Mouse (Mus musculus) midbrain, embryonic 13.5 days (tissue): Measurements from ENCODE around the gene Cd22. TPM values are rescaled to one million over a fixed set of nuclear protein-coding genes. Genes with fewer than 3 reads are reported as not detected.

Experiments used
- ATAC-seq: fragments of 200-750 bp; cut with Nextera tagmentation; 2 replicates; pipeline ENCODE4 v1.8.0; 2017; ENCODE audit warnings: mild to moderate bottlenecking, moderate TSS enrichment, moderate library complexity
- H3K27ac ChIP-seq: fragments of 300-500 bp; sonication (generic); 2 replicates; pipeline ENCODE4 v1.5.1; 2015; ENCODE audit warnings: inconsistent platforms, mild to moderate bottlenecking, moderate library complexity
- H3K27me3 ChIP-seq: fragments of 300-500 bp; sonication (generic); 2 replicates; pipeline ENCODE4 v1.6.1; 2015; ENCODE audit warnings: mild to moderate bottlenecking, inconsistent platforms
- H3K36me3 ChIP-seq: fragments of 300-500 bp; sonication (generic); 2 replicates; pipeline ENCODE4 v1.6.1; 2015; ENCODE audit warnings: mild to moderate bottlenecking, inconsistent platforms
- H3K4me1 ChIP-seq: fragments of 300-500 bp; sonication (generic); replicated peaks from 2 replicates; pipeline ENCODE4 v1.6.1; 2015; ENCODE audit warnings: inconsistent platforms
- H3K4me2 ChIP-seq: fragments of 300-500 bp; sonication (generic); replicated peaks from 2 replicates; pipeline ENCODE4 v1.6.1; 2015; ENCODE audit warnings: moderate library complexity, mild to moderate bottlenecking, inconsistent platforms
- H3K4me3 ChIP-seq: fragments of 300-500 bp; sonication (generic); replicated peaks from 2 replicates; pipeline ENCODE4 v1.5.1; 2015; ENCODE audit warnings: mild to moderate bottlenecking, inconsistent platforms
- H3K9ac ChIP-seq: fragments of 300-500 bp; sonication (generic); replicated peaks from 2 replicates; pipeline ENCODE4 v1.6.1; 2015; ENCODE audit warnings: mild to moderate bottlenecking, inconsistent platforms
- H3K9me3 ChIP-seq: fragments of 300-500 bp; sonication (generic); 2 replicates; pipeline ENCODE4 v1.6.1; 2016; ENCODE audit warnings: mild to moderate bottlenecking, inconsistent platforms
- WGBS: fragments of 180-500 bp; shearing (Covaris S2); methylation state at CpG from one replicate; pipeline ENCODE4 v1.1.7; 2015; 5-methylcytosine and 5-hydroxymethylcytosine counted together
- polyA plus RNA-seq: library from polyadenylated mRNA; unstranded; fragments of >200 nt; fragmentation: Nextera tagmentation; extraction: Ambion mirVana; gene quantifications from 2 replicates; pipeline ENCODE4 v1.2.1, GENCODE M21; 2015

Cd22 gene
- polyA plus RNA-seq, 1 experiment from 2014 or later, result not detected

DNA sequence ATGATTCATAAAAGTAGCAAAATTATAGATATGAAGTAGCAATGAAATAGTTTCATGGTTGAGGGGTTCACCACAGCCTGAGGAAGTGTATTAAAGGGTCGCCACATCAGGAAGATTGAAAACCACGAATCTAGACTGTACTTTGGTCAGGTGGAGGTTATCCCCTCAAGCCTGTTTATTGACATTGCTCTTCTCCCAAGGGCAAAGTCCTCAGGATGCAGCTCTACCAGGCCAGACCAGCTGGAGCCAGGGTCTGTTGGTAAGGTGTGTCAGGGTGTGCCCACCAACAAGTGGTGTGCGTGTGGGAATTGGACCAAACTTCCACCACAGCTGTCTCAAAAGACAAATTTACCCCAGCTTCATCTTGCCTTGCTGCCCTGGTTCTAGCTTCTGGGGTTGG is 15.1 kb upstream of the Cd22 start:
- ATAC-seq, result no peak

DNA sequence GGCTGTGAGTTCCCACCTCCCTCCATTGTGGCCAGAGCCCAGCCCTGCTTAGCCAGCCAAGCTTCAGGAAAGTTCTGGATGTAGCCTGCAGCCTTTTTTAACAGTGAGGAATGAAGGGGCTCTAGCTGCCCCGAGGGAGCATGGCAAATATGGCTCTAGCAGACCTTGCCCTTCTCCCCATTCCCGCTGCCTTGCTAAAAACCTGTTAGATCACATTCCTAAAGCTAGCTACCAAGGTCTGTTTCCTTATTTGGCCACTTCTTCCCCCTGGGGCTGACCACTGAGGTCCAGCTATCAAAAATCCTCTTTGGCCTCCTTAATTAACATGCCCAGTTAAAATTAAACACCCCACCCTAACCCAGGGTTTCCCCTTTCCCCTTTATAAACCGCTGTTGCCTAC is 12.4 kb upstream of the Cd22 start:
- H3K27me3 ChIP-seq, result no peaks in the 10 kb centered on the region
- H3K4me1 ChIP-seq, result no peaks in the 10 kb centered on the region
- H3K27ac ChIP-seq, result no peak overlapping the region
- H3K36me3 ChIP-seq, result no peaks in the 10 kb centered on the region
- WGBS, result 68% methylated on average over 3 of the region's 3 CpGs
- no peak overlapping the region for H3K4me2 ChIP-seq
- no peak overlapping the region for H3K4me3 ChIP-seq
- ATAC-seq, result no peak
- no peak overlapping the region for H3K9ac ChIP-seq
- no peaks in the 10 kb centered on the region for H3K9me3 ChIP-seq

More for the DNA sequence above, 15.1 kb upstream of the Cd22 start:
- Histone ChIP-seq H3K4me2 (no peak overlapping the region), H3K36me3 (no peaks in the 10 kb centered on the region), H3K4me3 (no peak overlapping the region), H3K27ac (no peak overlapping the region), H3K27me3 (no peaks in the 10 kb centered on the region), H3K4me1 (no peaks in the 10 kb centered on the region), H3K9ac (no peak overlapping the region), H3K9me3 (no peaks in the 10 kb centered on the region)
- WGBS, result 96% methylated on average over 3 of the region's 3 CpGs

DNA sequence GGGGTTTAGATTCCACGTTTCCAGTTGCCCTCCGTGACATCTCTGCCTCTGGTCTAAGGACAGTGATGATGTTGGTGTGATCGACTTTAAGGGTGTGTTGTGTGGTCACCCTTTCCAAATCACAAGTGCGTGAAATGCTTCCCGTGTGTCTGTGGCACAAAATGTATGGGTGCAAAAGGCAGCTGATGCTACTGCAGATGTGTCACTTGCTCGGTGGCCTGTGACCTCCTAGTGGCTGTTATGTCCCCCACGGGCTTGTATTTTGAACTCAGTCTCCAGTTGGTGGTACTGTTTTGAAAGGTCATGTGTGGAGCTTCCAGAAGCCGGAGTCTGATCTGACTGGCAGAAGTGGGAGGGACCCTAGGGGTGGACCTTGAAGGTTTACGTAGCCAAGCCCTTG is 11.6 kb upstream of the Cd22 start:
- WGBS, result 83% methylated on average over 9 of the region's 9 CpGs
- no peak overlapping the region for H3K9ac ChIP-seq

DNA sequence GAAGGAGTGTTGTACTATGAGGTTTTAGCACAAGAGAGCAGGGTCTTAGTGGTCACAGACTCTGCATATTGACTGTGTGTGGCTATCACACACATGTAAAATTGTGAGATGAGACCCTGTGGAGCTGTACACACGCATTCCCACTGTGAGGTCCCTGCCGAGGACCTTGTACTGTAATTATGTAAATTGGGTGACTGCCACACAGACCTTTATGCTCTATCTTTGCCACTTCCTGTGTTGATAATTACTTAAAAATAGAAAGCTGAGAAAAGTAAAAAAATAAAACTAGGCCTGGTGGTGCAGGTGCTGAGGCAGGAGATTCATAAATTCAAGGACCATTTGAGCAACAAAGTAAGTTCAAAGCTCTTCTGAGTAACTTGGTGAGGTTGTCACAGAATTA is 10.5 kb upstream of the Cd22 start:
- H3K9ac ChIP-seq, result no peak overlapping the region
- no peaks in the 10 kb centered on the region for H3K36me3 ChIP-seq
- H3K4me1 ChIP-seq, result no peaks in the 10 kb centered on the region
- H3K27ac ChIP-seq, result no peak overlapping the region
- ATAC-seq, result no peak
- no peak overlapping the region for H3K4me2 ChIP-seq
- 84% methylated on average over 2 of the region's 2 CpGs for WGBS
- no peaks in the 10 kb centered on the region for H3K27me3 ChIP-seq
- H3K9me3 ChIP-seq, result no peaks in the 10 kb centered on the region
- no peak overlapping the region for H3K4me3 ChIP-seq

More for the DNA sequence above, 11.6 kb upstream of the Cd22 start:
- Histone ChIP-seq H3K27ac (no peak overlapping the region), H3K27me3 (no peaks in the 10 kb centered on the region), H3K9me3 (no peaks in the 10 kb centered on the region), H3K36me3 (no peaks in the 10 kb centered on the region), H3K4me3 (no peak overlapping the region), H3K4me2 (no peak overlapping the region), H3K4me1 (no peaks in the 10 kb centered on the region)
- ATAC-seq, result no peak

DNA sequence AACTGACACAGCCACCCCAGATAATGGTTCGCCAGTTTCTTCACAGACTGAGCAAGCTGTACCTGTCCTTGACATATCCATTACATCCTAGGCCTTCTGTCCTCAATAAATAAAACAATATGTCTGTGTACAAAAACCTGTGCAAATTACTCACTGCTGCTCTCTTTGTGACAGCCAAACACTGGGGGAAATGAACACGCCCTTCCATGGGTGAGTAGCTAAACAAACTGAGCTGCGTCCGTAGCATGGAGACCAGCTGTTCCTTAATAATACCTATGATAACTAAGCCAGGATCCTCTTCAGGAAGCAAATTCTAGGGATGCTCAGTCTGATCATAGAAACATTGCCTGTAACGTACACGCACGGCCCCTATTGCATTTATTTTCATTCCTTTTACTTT is 8.6 kb upstream of the Cd22 start:
- no peak for ATAC-seq
- H3K27ac ChIP-seq, result no peak overlapping the region
- no peaks in the 10 kb centered on the region for H3K36me3 ChIP-seq
- no peaks in the 10 kb centered on the region for H3K9me3 ChIP-seq
- no peak overlapping the region for H3K4me2 ChIP-seq
- 77% methylated on average over 7 of the region's 7 CpGs for WGBS
- H3K4me3 ChIP-seq, result no peak overlapping the region
- no peaks in the 10 kb centered on the region for H3K4me1 ChIP-seq
- no peaks in the 10 kb centered on the region for H3K27me3 ChIP-seq
- no peak overlapping the region for H3K9ac ChIP-seq

DNA sequence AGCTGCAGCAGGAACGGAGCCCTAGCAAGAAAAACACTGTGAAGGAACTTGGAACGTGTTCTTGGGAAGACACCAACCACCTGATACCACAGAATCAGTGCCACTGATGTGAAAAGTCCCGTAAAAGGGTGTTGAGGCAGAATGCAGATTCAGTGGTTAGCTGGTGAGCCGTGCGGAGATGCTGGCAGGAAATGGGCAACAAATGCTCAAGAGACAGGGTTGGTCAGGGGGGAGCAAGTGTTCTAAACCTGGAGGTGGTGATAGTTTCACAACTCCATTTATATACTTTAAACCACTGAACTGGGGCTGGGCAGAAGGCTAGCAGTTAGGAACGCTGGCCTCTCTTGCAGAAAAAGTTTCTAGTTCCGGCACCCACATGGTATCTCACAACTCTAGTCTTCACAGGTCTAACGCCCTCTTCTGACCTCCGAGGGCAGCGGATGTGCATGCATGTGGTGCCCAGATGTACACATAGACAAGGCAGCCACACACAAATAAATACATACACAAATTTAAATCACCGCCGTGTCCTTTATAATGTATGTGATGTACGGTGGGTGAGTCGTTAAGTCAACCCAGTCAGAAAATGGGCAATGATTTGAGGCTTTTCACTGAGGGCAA is 7.5 kb upstream of the Cd22 start:
- H3K4me2 ChIP-seq, result no peak overlapping the region
- no peaks in the 10 kb centered on the region for H3K27me3 ChIP-seq
- H3K4me1 ChIP-seq, result no peaks in the 10 kb centered on the region
- no peak overlapping the region for H3K9ac ChIP-seq
- WGBS, result 89% methylated on average over 14 of the region's 14 CpGs
- no peaks in the 10 kb centered on the region for H3K9me3 ChIP-seq
- H3K4me3 ChIP-seq, result no peak overlapping the region
- ATAC-seq, result no peak
- H3K27ac ChIP-seq, result no peak overlapping the region
- H3K36me3 ChIP-seq, result no peaks in the 10 kb centered on the region

DNA sequence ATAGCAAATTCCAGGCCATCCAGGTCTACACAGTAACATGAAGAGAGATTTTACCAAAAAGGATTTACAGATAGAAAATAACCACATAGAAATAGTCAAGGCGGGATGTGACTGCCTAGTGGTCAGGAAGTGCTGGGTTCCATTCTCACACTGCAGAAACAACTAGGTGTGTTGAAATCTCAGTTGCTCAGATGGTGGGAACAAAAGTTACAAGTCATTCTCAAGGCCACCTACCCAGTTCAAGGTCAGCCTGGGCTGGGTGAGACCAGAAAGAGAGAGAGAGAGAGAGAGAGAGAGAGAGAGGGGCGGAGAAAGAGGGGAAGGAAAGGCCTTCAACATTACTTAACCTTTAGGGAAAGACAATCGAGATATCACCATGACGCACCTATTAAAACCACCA is 6.7 kb upstream of the Cd22 start:
- no peaks in the 10 kb centered on the region for H3K9me3 ChIP-seq
- no peak overlapping the region for H3K27ac ChIP-seq
- no peak for ATAC-seq
- 90% methylated on average over 4 of the region's 4 CpGs for WGBS
- no peak overlapping the region for H3K4me3 ChIP-seq
- no peak overlapping the region for H3K9ac ChIP-seq
- no peaks in the 10 kb centered on the region for H3K27me3 ChIP-seq
- no peaks in the 10 kb centered on the region for H3K36me3 ChIP-seq
- no peak overlapping the region for H3K4me2 ChIP-seq
- H3K4me1 ChIP-seq, result no peaks in the 10 kb centered on the region

DNA sequence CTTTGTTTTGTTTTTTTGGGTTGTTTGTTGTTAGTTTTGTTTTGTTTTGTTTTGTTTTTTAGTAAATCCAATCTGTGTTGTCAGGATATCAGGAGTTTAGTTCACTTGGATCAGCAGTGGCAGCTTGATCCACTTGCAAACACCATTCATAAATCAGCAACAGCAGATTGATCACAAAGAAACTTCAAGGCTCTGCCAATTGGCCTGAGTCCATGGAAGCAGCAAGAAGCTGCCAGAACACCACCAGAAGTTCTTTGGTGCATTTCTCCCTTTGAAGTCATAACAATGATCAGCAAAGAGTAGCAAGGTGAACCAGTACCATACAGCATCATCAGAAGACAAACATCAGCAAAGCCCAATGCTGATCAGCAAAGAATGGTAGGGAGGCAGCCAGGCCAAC is 3.9 kb upstream of the Cd22 start:
- Histone ChIP-seq H3K4me2 (no peak overlapping the region), H3K27me3 (no peaks in the 10 kb centered on the region), H3K36me3 (no peaks in the 10 kb centered on the region), H3K27ac (no peak overlapping the region), H3K9me3 (no peaks in the 10 kb centered on the region), H3K4me3 (no peak overlapping the region), H3K4me1 (no peaks in the 10 kb centered on the region), H3K9ac (no peak overlapping the region)
- no peak for ATAC-seq

DNA sequence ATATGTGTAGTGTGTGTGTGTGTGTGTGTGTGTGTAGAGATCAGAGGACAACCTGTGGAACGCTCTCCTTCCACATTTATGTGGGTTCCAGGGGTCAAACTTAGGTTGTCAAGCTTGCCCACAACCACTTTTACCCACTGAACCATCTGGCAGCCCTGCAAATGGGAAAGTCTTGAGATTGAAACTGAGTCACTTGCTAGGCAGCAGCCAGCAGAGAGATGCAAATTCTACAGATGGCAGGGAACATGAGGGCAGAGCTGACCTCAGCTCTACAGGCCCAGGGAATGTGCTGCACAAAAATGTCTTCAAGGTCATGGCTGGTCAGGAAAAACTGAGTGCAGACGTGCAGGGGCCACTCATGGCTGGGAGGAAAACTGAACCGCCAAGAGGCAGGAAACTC is 1.2 kb upstream of the Cd22 start:
- ATAC-seq, result no peak
- H3K9ac ChIP-seq, result no peak overlapping the region
- H3K27me3 ChIP-seq, result no peaks in the 10 kb centered on the region
- WGBS, result 85% methylated on average over 3 of the region's 3 CpGs
- H3K27ac ChIP-seq, result no peak overlapping the region
- H3K4me1 ChIP-seq, result no peaks in the 10 kb centered on the region
- H3K4me2 ChIP-seq, result no peak overlapping the region
- H3K4me3 ChIP-seq, result no peak overlapping the region
- no peaks in the 10 kb centered on the region for H3K36me3 ChIP-seq
- no peaks in the 10 kb centered on the region for H3K9me3 ChIP-seq

DNA sequence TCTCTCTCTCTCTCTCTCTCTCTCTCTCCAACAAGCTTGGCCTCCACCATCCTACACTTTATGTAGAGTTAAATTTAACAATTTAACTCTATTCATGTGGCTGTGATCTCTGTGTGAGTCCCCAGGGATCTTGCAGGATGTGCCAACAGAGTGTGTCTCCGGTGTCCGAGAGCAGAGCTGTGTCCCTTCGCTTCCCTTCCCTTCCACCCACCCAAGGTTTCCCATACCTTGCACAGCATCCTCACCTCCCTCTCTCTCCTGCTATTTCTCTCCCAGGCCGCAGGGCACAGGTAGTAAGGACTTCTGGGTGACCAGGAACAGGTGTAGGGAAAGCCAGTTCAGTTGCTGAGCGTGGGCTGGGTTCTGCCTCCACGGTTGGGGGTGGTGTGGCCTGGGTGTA is 1.2 kb downstream of the Cd22 start:
- Histone ChIP-seq H3K4me3 (no peak overlapping the region), H3K4me2 (no peak overlapping the region), H3K27ac (no peak overlapping the region), H3K9me3 (no peaks in the 10 kb centered on the region), H3K27me3 (no peaks in the 10 kb centered on the region), H3K4me1 (no peaks in the 10 kb centered on the region), H3K9ac (no peak overlapping the region), H3K36me3 (no peaks in the 10 kb centered on the region)
- no peak for ATAC-seq
- 82% methylated on average over 6 of the region's 6 CpGs for WGBS

DNA sequence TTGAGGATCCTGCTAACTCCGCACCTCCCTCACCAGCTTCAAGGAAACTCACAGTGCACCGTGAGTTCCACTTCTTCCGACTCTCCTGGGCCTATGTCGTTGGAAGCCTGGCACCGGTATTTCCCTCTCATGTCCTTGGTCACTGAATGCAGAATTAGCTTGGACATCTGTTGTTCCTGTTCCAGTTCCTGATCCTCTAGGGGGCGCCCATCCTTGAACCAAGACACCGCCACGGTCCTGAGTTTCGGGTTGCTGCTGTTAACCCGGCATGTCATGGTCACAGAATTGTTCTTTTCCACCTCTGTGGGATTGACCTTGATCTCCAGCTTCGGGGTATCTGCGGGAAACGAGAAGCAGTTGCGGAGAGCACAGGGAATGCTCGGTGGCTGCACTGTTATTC is 7.1 kb downstream of the Cd22 start:
- 35% methylated on average over 15 of the region's 15 CpGs for WGBS
- no peak for ATAC-seq
- Histone ChIP-seq H3K27ac (no peak overlapping the region), H3K9me3 (no peaks in the 10 kb centered on the region), H3K4me2 (peak overlapping the region; percentile 35), H3K4me1 (no peaks in the 10 kb centered on the region), H3K27me3 (no peaks in the 10 kb centered on the region), H3K36me3 (no peaks in the 10 kb centered on the region), H3K4me3 (no peak overlapping the region), H3K9ac (no peak overlapping the region)

DNA sequence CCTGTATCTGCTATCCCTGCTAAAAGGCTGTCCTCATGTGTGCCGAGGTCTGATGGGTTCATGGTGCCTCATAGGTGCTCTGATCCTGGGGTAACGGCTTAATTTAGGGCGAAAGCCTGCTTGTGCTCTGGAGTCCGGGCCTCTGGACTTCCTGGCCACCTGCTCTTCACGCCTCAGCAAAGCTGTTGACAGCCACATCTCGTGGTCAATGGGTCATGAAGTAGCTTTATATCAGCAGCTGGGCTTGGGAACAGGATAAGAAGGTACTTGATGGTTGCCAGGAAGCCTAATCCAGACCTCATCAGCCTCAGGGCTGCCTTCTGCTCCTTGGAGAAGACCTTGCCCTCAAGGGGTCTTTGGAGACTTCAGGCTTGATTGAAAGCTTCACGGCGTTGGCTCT is 16.8 kb downstream of the Cd22 start:
- Histone ChIP-seq H3K9me3 (no peaks in the 10 kb centered on the region), H3K4me2 (no peak overlapping the region), H3K27me3 (peaks cover under 1% of the 10 kb centered on the region; the same call in 1 of the 2 replicates), H3K4me3 (no peak overlapping the region), H3K27ac (no peak overlapping the region), H3K36me3 (no peaks in the 10 kb centered on the region), H3K4me1 (peaks cover 5% of the 10 kb centered on the region; the same call in 1 of the 2 replicates), H3K9ac (no peak overlapping the region)
- WGBS, result 60% methylated on average over 8 of the region's 8 CpGs
- no peak for ATAC-seq

DNA sequence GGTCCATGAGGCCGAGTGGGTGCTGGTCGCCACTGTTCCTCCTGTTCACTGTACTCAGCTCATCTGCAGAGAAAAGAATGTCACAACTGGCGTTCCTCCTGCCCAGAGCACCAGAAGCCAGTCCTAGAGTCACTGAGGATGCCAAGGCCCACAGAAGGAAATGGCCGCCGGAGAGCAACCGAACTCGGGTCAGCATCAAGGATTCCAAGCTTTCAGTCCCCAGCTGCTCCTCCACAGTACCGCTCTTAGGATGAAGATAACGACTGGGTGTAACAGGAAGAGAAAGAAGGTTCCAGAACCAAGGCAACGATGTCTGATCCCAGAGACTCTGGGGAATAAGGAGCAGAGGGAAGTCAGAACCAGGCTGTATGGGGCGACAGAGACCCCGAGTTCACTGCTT is 18.7 kb downstream of the Cd22 start, which contains the start of gene Ffar1:
Ffar1 (minus strand) TSS at position 101 of the 400 bp plus-strand sequence.
- no peak within 1 kb of the TSS for H3K4me3 ChIP-seq
- no peak within 1 kb of the TSS for H3K27ac ChIP-seq
- 86% methylated on average over 12 of the region's 12 CpGs for WGBS
- no peak within 1 kb of the TSS for H3K4me2 ChIP-seq
- ATAC-seq, result no peak
- no peaks in the 10 kb centered on the region for H3K36me3 ChIP-seq
- peaks cover 5% of the 10 kb centered on the region; the same call in 1 of the 2 replicates for H3K4me1 ChIP-seq
- H3K9ac ChIP-seq, result no peak within 1 kb of the TSS
- peaks cover 7% of the 10 kb centered on the region; the same call in 1 of the 2 replicates for H3K27me3 ChIP-seq
- H3K9me3 ChIP-seq, result no peaks in the 10 kb centered on the region
